Mouse (Mus musculus) limb, embryonic 11.5 days (tissue): ENCODE results near the gene Hist2h2aa2. TPM values are rescaled to one million over a fixed set of nuclear protein-coding genes. Genes with fewer than 3 reads are reported as not detected.

Experiments
- microRNA-seq: library from miRNA; unstranded; fragments of <30 nt; microRNA quantifications from one replicate; pipeline ENCODE4, GENCODE M21; 2016
- polyA plus RNA-seq: library from polyadenylated mRNA; unstranded; fragments of >200 nt; fragmentation: Nextera tagmentation; extraction: Ambion mirVana; gene quantifications from 2 replicates; pipeline ENCODE4 v1.2.1, GENCODE M21; 2014

Gene Hist2h2aa2
- polyA plus RNA-seq, 1 experiment from 2014 or later, result 40.7 TPM

Small RNAs within 50 kb of the gene (microRNA-seq; reads per million reads assigned to microRNA genes)
- gene Gm44492 (not detected), gene Gm47311 (not detected), gene Gm47313 (not detected)

Other genes starting within 250 kb of the Hist2h2aa2 start
- gene Plekho1, start 244.3 kb downstream of the Hist2h2aa2 start, polyA plus RNA-seq, result 78.3 and 82.7 TPM in 2 replicates
- 19.5 and 22.7 TPM in 2 replicates for gene Vps45, start 181.8 kb downstream of the Hist2h2aa2 start, polyA plus RNA-seq
- gene Otud7b, start 135.7 kb downstream of the Hist2h2aa2 start, polyA plus RNA-seq, result 9.7 and 14.2 TPM in 2 replicates
- 22.7 and 24.9 TPM in 2 replicates for gene Mtmr11, start 78.3 kb downstream of the Hist2h2aa2 start, polyA plus RNA-seq
- 259 and 264 TPM in 2 replicates for gene Sf3b4, start 67.9 kb downstream of the Hist2h2aa2 start, polyA plus RNA-seq
- gene Sv2a, start 59.1 kb downstream of the Hist2h2aa2 start, polyA plus RNA-seq, result 2.7 and 3.9 TPM in 2 replicates
- gene Bola1, start 20.6 kb downstream of the Hist2h2aa2 start, polyA plus RNA-seq, result 68.2 and 68.9 TPM in 2 replicates
- gene Hist2h2ab, start 20.4 kb downstream of the Hist2h2aa2 start, polyA plus RNA-seq, result 1.6 TPM in 1 of 2 replicates, not detected in the other
- 12.6 and 13.5 TPM in 2 replicates for gene Hist2h2ac, start 19.4 kb downstream of the Hist2h2aa2 start, polyA plus RNA-seq
- 7.2 and 7.6 TPM in 2 replicates for gene Hist2h2be, start 19.2 kb downstream of the Hist2h2aa2 start, polyA plus RNA-seq
- 9.2 and 10.6 TPM in 2 replicates for gene Hist2h3c2, start 1.1 kb downstream of the Hist2h2aa2 start, polyA plus RNA-seq
- 14.6 and 15.5 TPM in 2 replicates for gene Hist2h2aa1, start 5.2 kb upstream of the Hist2h2aa2 start, polyA plus RNA-seq
- gene Hist2h3c1, start 6.4 kb upstream of the Hist2h2aa2 start, polyA plus RNA-seq, result 0.28 TPM in 1 of 2 replicates, not detected in the other
- gene Hist2h4, start 23.0 kb upstream of the Hist2h2aa2 start, polyA plus RNA-seq, result 5.4 and 5.7 TPM in 2 replicates
- 73.6 and 75.8 TPM in 2 replicates for gene Hist2h3b, start 28.4 kb upstream of the Hist2h2aa2 start, polyA plus RNA-seq
- 22.3 and 24.0 TPM in 2 replicates for gene Hist2h2bb, start 29.5 kb upstream of the Hist2h2aa2 start, polyA plus RNA-seq
- 0.67 and 0.88 TPM in 2 replicates for gene Fcgr1, start 53.7 kb upstream of the Hist2h2aa2 start, polyA plus RNA-seq
- not detected in 2 replicates for gene BC107364, start 212.0 kb upstream of the Hist2h2aa2 start, polyA plus RNA-seq